Mouse (Mus musculus): ENCODE measurements at regions not wholly inside any gene's neighbourhood (a gene's known extent, or its start where the extent isn't known, plus 50 kb on each side); places are given as distances from the start of the nearest gene placed in this dataset.

DNA sequence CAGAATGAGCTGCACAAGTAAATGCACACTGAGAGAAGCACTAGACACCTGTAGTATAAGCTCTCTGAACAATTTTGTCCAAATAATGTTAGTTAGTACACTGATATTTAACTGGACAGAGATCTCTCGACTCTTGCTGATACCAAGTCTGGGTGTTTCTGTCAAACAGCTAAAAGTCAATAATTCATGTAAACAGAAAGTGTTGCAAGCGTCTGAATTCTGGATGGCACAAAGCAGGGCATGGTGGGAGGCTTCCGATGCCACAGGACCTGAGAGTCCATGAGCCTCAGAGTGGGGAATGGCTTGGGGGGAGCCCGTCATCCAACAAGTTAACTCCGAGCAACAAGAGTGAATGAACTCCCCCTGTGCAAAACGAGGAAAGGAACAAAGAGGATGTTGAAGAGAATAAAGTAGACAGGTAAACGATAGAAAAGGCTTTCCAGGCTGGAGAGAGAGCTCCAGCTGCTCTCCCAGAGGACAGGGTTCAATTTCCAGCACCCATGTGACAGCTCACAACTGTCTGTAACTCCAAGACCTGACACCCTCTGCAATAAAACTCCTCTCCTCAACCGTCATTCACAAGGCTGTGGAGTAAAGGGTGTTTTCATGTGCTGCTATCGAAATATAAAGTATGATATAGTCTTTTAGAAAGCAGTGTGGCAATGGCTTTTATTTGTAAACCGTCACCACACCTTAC, 60.4 kb upstream of the Lrig2 start:
- peak; percentile 70 for ATAC-seq (ENCODE audit: low read depth)
- Histone ChIP-seq H3K4me3 (ENCODE audit: low read depth, low read length) (no peak overlapping the region), H3K9me3 (replicated peaks; ENCODE audit: control insufficient read depth, low read length) (no peaks in the 10 kb centered on the region), H3K9ac (ENCODE audit: low read depth, low read length) (no peak overlapping the region), H3K4me2 (ENCODE audit: low read depth, low read length) (no peak overlapping the region), H3K4me1 (ENCODE audit: control insufficient read depth, low read depth, low read length) (peaks cover 2% of the 10 kb centered on the region; the same call in 1 of the 2 replicates), H3K27me3 (ENCODE audit: control insufficient read depth, insufficient read depth, low read depth, low read length) (no peaks in the 10 kb centered on the region), H3K27ac (ENCODE audit: low read length) (peak overlapping the region; percentile 65), H3K36me3 (ENCODE audit: control insufficient read depth, insufficient read depth) (no peaks in the 10 kb centered on the region)
- 50% methylated on average over 10 of the region's 10 CpGs for WGBS (ENCODE audit: insufficient replicate concordance)

DNA sequence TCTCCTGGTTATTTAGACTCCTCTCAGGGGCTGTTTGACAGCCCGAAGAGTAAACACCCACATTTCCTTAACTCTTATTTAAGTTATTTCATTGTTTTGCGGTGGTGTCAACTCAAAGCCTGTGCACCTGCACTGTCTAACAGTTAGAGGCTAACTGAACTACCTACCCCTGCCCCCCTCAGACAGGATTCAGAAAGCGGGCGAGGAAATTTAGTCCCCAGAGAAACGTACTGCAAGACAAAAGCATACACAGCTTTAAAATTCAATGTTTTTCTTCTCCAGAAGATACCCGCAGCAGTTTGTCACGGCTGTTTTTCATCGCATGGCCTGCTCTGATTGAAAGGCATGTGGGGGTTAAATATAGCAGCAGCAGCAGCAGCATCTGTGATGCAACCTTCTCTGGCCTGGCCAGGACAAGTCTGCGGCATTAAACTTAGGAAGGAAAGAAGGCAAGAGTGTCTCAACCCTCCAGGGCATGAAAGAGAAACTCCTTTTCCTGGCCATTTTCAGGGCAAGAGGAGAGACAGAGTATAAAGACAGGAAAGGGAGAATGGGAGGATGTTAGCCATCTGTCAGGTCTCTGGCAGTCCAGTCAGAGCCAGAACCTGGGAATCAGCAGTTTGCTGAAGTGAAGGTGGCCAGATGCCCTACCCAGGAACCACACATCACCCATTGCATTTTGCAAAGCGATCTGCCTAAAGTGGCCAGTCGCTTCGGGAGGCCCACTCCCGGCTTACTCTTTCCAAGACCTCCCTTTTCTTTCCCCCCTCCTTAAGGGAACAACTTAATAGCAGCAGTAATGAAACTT, 53.9 kb upstream of the Lrig2 start:
- 44% methylated on average over 13 of the region's 13 CpGs for WGBS (ENCODE audit: insufficient replicate concordance)
- Histone ChIP-seq H3K9ac (ENCODE audit: low read depth, low read length) (no peak overlapping the region), H3K4me1 (ENCODE audit: control insufficient read depth, low read depth, low read length) (no peaks in the 10 kb centered on the region), H3K27ac (ENCODE audit: low read length) (0 out of 2 replicates have a peak overlapping the region, but pooled peaks have one; percentile 0), H3K4me3 (ENCODE audit: low read depth, low read length) (no peak overlapping the region), H3K27me3 (ENCODE audit: control insufficient read depth, insufficient read depth, low read depth, low read length) (no peaks in the 10 kb centered on the region), H3K36me3 (ENCODE audit: control insufficient read depth, insufficient read depth) (no peaks in the 10 kb centered on the region), H3K4me2 (ENCODE audit: low read depth, low read length) (no peak overlapping the region), H3K9me3 (replicated peaks; ENCODE audit: control insufficient read depth, low read length) (no peaks in the 10 kb centered on the region)
- ATAC-seq (ENCODE audit: low read depth): 0 out of 2 replicates have a peak, but pooled peaks have one; percentile 41

DNA sequence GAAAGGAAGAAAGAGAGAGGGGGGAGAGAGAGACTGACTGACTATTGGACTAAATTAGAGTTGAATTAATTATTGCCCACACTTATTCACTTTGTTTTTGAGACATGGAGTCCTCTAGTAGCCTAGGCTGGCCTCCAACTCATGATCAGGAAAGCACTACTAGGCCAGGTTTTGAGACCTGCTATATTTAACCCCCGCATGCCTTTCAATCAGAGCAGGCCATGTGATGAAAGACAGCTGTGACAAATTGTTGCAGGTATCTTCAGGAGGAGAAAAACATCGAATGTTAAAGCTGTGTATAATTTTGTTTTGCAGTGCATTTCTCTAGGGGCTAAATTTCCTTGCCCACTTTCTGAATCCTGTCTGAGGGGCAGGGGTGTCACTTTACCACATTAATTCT, 53.1 kb upstream of the Lrig2 start:
- H3K4me2 ChIP-seq (ENCODE audit: low read depth, low read length): no peak overlapping the region
- no peaks in the 10 kb centered on the region for H3K36me3 ChIP-seq (ENCODE audit: control insufficient read depth, insufficient read depth)
- no peak overlapping the region for H3K9ac ChIP-seq (ENCODE audit: low read depth, low read length)
- H3K27me3 ChIP-seq (ENCODE audit: control insufficient read depth, insufficient read depth, low read depth, low read length): no peaks in the 10 kb centered on the region
- no peak overlapping the region for H3K27ac ChIP-seq (ENCODE audit: low read length)
- H3K9me3 ChIP-seq (replicated peaks; ENCODE audit: control insufficient read depth, low read length): no peaks in the 10 kb centered on the region
- WGBS (ENCODE audit: insufficient replicate concordance): 54% methylated on average over 2 of the region's 2 CpGs
- no peaks in the 10 kb centered on the region for H3K4me1 ChIP-seq (ENCODE audit: control insufficient read depth, low read depth, low read length)
- H3K4me3 ChIP-seq (ENCODE audit: low read depth, low read length): no peak overlapping the region
- no peak for ATAC-seq (ENCODE audit: low read depth)

DNA sequence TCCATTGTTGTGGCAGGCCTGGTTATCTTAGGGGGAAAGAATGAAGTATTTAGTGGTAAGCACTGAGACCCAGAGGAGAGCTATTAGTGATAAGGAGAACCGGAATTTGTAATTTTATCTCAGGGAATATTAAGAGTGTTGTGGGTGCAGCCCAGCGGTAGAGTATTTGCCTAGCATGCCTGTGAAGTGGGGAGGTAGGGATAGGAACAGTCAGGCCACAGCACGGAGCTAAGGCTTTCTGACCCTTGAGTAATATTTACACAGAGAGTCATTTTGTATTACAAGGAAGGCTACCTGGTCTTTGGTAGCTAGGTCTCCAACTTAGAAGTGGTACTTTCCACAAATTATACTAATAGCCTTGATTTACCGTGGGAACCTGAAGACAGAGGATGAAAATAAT, 49.8 kb upstream of the Lrig2 start:
- H3K4me3 ChIP-seq (ENCODE audit: low read depth, low read length): no peak overlapping the region

More for the DNA sequence above, 49.8 kb upstream of the Lrig2 start:
- H3K36me3 ChIP-seq (ENCODE audit: control insufficient read depth, insufficient read depth): no peaks in the 10 kb centered on the region
- H3K4me1 ChIP-seq (ENCODE audit: control insufficient read depth, low read depth, low read length): no peaks in the 10 kb centered on the region
- no peak for ATAC-seq (ENCODE audit: low read depth)
- H3K27me3 ChIP-seq (ENCODE audit: control insufficient read depth, insufficient read depth, low read depth, low read length): no peaks in the 10 kb centered on the region
- no peak overlapping the region for H3K9ac ChIP-seq (ENCODE audit: low read depth, low read length)
- 34% methylated on average over 4 of the region's 4 CpGs for WGBS (ENCODE audit: insufficient replicate concordance)
- no peak overlapping the region for H3K4me2 ChIP-seq (ENCODE audit: low read depth, low read length)
- H3K9me3 ChIP-seq (replicated peaks; ENCODE audit: control insufficient read depth, low read length): no peaks in the 10 kb centered on the region
- H3K27ac ChIP-seq (ENCODE audit: low read length): no peak overlapping the region
